Mouse (Mus musculus): ENCODE data around the gene Serinc3.

- TF ChIP-seq GATA1 (IDR thresholded peaks at IDR 0.05; ENCODE audit: borderline replicate concordance, low read length) = no peak
- no peak for TF ChIP-seq FLI1 (IDR thresholded peaks at IDR 0.05; ENCODE audit: low read length)
Measured at GRCm38 (mm10) chr2:163667045-163667444, 22.1 kb upstream of the Serinc3 start.

Data from megakaryocyte, embryonic 14.5 days (primary cell).